Comparison of ENCODE assay signal across 8 mouse cellular contexts in genomic region chr14:12344746-12345240, GRCm38 (mm10). TPM values are rescaled to one million over a fixed set of nuclear protein-coding genes. Genes with fewer than 3 reads are reported as not detected.
DNase-seq lines count a peak whose midpoint lies in the region; ATAC-seq and TF ChIP-seq lines count a peak whose summit lies in the region.

No protein-coding gene starts in this region.

- WGBS in heart, embryonic 13.5 days: under 1% methylated on average over 39 of the region's 39 CpGs
- WGBS in thymus, adult 2 months: 4% methylated on average over 39 of the region's 39 CpGs
- 2% methylated on average over 39 of the region's 39 CpGs for WGBS in stomach, postnatal 0 days

- peak overlapping the region; percentile 46 for H3K4me3 ChIP-seq in heart, embryonic 13.5 days
- H3K4me3 ChIP-seq in thymus, adult 2 months (ENCODE audit: control insufficient read depth, insufficient read depth, low read length): peak overlapping the region; percentile 13; the same call in 1 of the 2 replicates
- H3K4me3 ChIP-seq in stomach, postnatal 0 days (ENCODE audit: low read depth, low read length): peak overlapping the region; percentile 15; the same call in 1 of the 2 replicates

- peaks cover 40% of the 10 kb centered on the region for H3K4me1 ChIP-seq in heart, embryonic 13.5 days
- no peaks in the 10 kb centered on the region for H3K4me1 ChIP-seq in thymus, adult 2 months (replicated peaks; ENCODE audit: control insufficient read depth, insufficient read depth, low read length)
- H3K4me1 ChIP-seq in stomach, postnatal 0 days (replicated peaks; ENCODE audit: control insufficient read depth, insufficient read depth): no peaks in the 10 kb centered on the region

- no peaks in the 10 kb centered on the region for H3K9me3 ChIP-seq in heart, embryonic 13.5 days
- no peaks in the 10 kb centered on the region for H3K9me3 ChIP-seq in stomach, postnatal 0 days (ENCODE audit: control insufficient read depth, low read length)

- DNase-seq in heart, adult 9 months (ENCODE audit: low spot score in 2 of 2): no peak
- DNase-seq in thymus, adult 2 months: no peak
- DNase-seq in thymus, postnatal 25 days: no peak
- peak; percentile 45 to 51 for DNase-seq in layer of hippocampus, postnatal 25 days (ENCODE audit: extremely low spot score in 1 of 2, low spot score in 1 of 2)
- no peak for DNase-seq in stomach, postnatal 0 days (ENCODE audit: low spot score)
- no peak for DNase-seq in cerebellum, adult 9-10 months
- DNase-seq in gastrocnemius, adult 18-20 months (ENCODE audit: low spot score): no peak

- H3K27ac ChIP-seq in heart, embryonic 13.5 days (replicated peaks): no peak overlapping the region
- no peak overlapping the region; the same call in 1 of the 2 replicates for H3K27ac ChIP-seq in thymus, adult 2 months (ENCODE audit: control insufficient read depth, insufficient read depth, low read length)
- H3K27ac ChIP-seq in stomach, postnatal 0 days (replicated peaks): no peak overlapping the region

- ATAC-seq in heart, embryonic 13.5 days (ENCODE audit: extremely low read depth, insufficient number of reproducible peaks, low FRiP score, low TSS enrichment): no peak
- no peak for ATAC-seq in stomach, postnatal 0 days (ENCODE audit: low FRiP score, low TSS enrichment)

- TF ChIP-seq POLR2A in thymus, adult 2 months (IDR thresholded peaks at IDR 0.05; ENCODE audit: control insufficient read depth, extremely low read depth, insufficient read depth, low read length, poor library complexity): no peak

- no peak overlapping the region for H3K9ac ChIP-seq in heart, embryonic 13.5 days
- no peak overlapping the region for H3K9ac ChIP-seq in stomach, postnatal 0 days (ENCODE audit: low read length)

- H3K4me2 ChIP-seq in heart, embryonic 13.5 days: peak overlapping the region; percentile 65
- peak overlapping the region; percentile 31; the same call in 1 of the 2 replicates for H3K4me2 ChIP-seq in stomach, postnatal 0 days (replicated peaks; ENCODE audit: low read depth)

- TF ChIP-seq CTCF in thymus, adult 2 months (IDR thresholded peaks at IDR 0.05; ENCODE audit: borderline replicate concordance, control insufficient read depth, extremely low read depth, insufficient read depth, low read length, poor library complexity): no peak
- no peak for TF ChIP-seq CTCF in stomach, postnatal 0 days (IDR thresholded peaks at IDR 0.05; ENCODE audit: low read depth)

- TF ChIP-seq EP300 in stomach, postnatal 0 days (optimal IDR thresholded peaks at IDR 0.05): no peak

- H3K27me3 ChIP-seq in heart, embryonic 13.5 days (replicated peaks): peaks cover 100% of the 10 kb centered on the region
- H3K27me3 ChIP-seq in thymus, adult 2 months (ENCODE audit: control insufficient read depth, insufficient read depth, low read length): peaks cover 10% of the 10 kb centered on the region; the same call in 1 of the 2 replicates
- H3K27me3 ChIP-seq in stomach, postnatal 0 days (ENCODE audit: control insufficient read depth, insufficient read depth, low read length): peaks cover 52% of the 10 kb centered on the region

- no peaks in the 10 kb centered on the region for H3K36me3 ChIP-seq in heart, embryonic 13.5 days
- no peaks in the 10 kb centered on the region for H3K36me3 ChIP-seq in thymus, adult 2 months (ENCODE audit: control insufficient read depth, insufficient read depth, low read length)
- no peaks in the 10 kb centered on the region for H3K36me3 ChIP-seq in stomach, postnatal 0 days (ENCODE audit: control insufficient read depth, insufficient read depth, low read length)

RNA-seq across cellular contexts. Expression of gene Fezf2, which starts 3.2 kb away (rescaled TPM):
- polyA plus RNA-seq in heart, embryonic 13.5 days (2015; fragmentation: Nextera tagmentation; extraction: Ambion mirVana): 0.07 TPM in 1 of 2 replicates, not detected in the other
- 21.6 and 23.6 TPM in 2 replicates for polyA plus RNA-seq in thymus, adult 2 months (2012; rRNA removed)
- total RNA-seq in layer of hippocampus, postnatal 25 days (2021): 10 to 100 TPM; 41.7 to 42.4 TPM
- polyA plus RNA-seq in stomach, postnatal 0 days (2015; fragmentation: Nextera tagmentation; extraction: Ambion mirVana): not detected in 2 replicates
- total RNA-seq in gastrocnemius, adult 18-20 months (2021): not detected

Comparison
In these comparisons a context has a peak if more than half of its experiments do, and no peak if none do; other contexts are left out.
1. DNase-seq: peak in layer of hippocampus, postnatal 25 days (2 of 2); none in heart, adult 9 months (0 of 2), thymus, adult 2 months (single experiment), thymus, postnatal 25 days (single experiment), stomach, postnatal 0 days (single experiment), cerebellum, adult 9-10 months (single experiment) and gastrocnemius, adult 18-20 months (single experiment).
2. RNA of gene Fezf2, which starts 3.2 kb away (polyA plus RNA-seq): 21.6 to 23.6 TPM in thymus, adult 2 months; 0.07 TPM in heart, embryonic 13.5 days and not detected in stomach, postnatal 0 days; every median in the first group is over 10 times any median in the second.
3. Peak in every context shown above with its lines, with median percentiles within 50 percentile points of each other: H3K4me3 ChIP-seq.